In the genomic region with DNA sequence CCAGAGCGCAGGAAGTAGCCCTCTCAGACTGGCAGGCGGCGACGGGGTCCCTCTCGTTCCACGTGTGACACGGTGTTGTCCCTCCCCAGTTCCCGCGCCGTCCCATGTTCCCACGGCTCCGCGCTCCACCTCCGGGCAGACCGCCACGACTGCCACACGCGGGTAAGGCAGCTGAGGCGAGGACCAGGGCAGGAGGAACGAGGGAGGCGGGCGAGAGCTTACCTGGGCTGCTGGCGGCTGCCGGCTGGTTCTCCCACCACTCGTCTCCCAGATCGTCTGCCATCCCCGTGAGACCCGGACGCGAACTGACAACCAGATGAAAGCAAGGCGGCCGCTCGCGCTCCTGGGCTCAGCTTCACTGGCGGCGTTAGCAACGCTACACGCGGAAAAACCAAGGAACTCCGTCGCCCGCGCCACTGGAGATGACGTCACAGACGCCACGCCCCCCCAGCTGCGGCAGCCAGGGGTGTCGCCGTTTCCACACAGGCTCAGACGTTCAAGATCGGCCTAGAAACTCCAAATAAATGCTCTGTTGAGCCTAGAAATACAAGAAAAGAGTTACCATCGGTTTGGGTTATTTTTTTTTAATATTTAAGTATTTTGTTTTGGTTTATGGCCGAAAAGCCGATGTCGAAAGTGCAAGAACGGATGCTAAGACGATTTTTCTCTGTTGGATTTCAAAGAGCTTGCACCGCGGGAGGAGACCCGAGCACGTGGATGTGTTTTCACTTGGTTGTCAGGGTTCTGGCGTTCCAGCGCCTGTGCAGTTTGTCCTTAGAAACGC, we compare ENCODE assay signal across 8 mouse cellular contexts. TPM values are rescaled to one million over a fixed set of nuclear protein-coding genes. Genes with fewer than 3 reads are reported as not detected.
A peak's percentile ranks its signal among the peaks of the same experiment; 100 is the strongest.
DNase-seq lines count a peak whose midpoint lies in the region; ATAC-seq lines count a peak whose summit lies in the region.

A gene (minus strand): TSS at position 421 of the 784 bp plus-strand sequence.

- ATAC-seq in hindbrain, embryonic 13.5 days (ENCODE audit: low FRiP score) = peak; percentile 95

- DNase-seq in NIH3T3 (ENCODE audit: low read depth) = peak; percentile 92
- peak; percentile 91 to 93 for DNase-seq in cerebellum, postnatal 10 days
- DNase-seq in frontal cortex, postnatal 10 days (ENCODE audit: low spot score in 2 of 2) = peak; percentile 63 to 77
- peak; percentile 77 to 81 for DNase-seq in layer of hippocampus, postnatal 25 days (ENCODE audit: extremely low spot score in 1 of 2, low spot score in 1 of 2)
- DNase-seq in lung, postnatal 25 days (ENCODE audit: low spot score) = peak; percentile 79
- peak; percentile 87 for DNase-seq in retina, embryonic 14.5 days (ENCODE audit: low spot score)
- peak; percentile 93 for DNase-seq in thymus, postnatal 4 days

- WGBS in hindbrain, embryonic 13.5 days = under 1% methylated on average over 64 of the region's 64 CpGs

- peak within 1 kb of the TSS; percentile 44; the same call in 1 of the 2 replicates for H3K27ac ChIP-seq in hindbrain, embryonic 13.5 days

- peak within 1 kb of the TSS; percentile 79 for H3K4me2 ChIP-seq in hindbrain, embryonic 13.5 days

- peaks cover 9% of the 10 kb centered on the region for H3K4me1 ChIP-seq in hindbrain, embryonic 13.5 days (replicated peaks)

- no peaks in the 10 kb centered on the region for H3K27me3 ChIP-seq in hindbrain, embryonic 13.5 days

- H3K36me3 ChIP-seq in hindbrain, embryonic 13.5 days = no peaks in the 10 kb centered on the region

- H3K4me3 ChIP-seq in hindbrain, embryonic 13.5 days = peak within 1 kb of the TSS; percentile 88

- no peaks in the 10 kb centered on the region for H3K9me3 ChIP-seq in hindbrain, embryonic 13.5 days

- H3K9ac ChIP-seq in hindbrain, embryonic 13.5 days = peak within 1 kb of the TSS; percentile 79

RNA-seq across cellular contexts. Expression of the gene that starts here (rescaled TPM):
- polyA plus RNA-seq in hindbrain, embryonic 13.5 days (2015; fragmentation: Nextera tagmentation; extraction: Ambion mirVana) = 34.0 and 37.1 TPM in 2 replicates
- 10 to 100 TPM; 13.5 to 17.0 TPM for total RNA-seq in layer of hippocampus, postnatal 25 days (2021)

Comparison
In these comparisons a context has a peak if more than half of its experiments do, and no peak if none do; other contexts are left out.
1. Peak in every context shown above with its lines: DNase-seq, ATAC-seq, H3K4me3 ChIP-seq and H3K27ac ChIP-seq.